Mouse (Mus musculus) fat pad, adult 2 months (tissue): Measurements from ENCODE around the gene Shroom3.

Source experiments
- DNase-seq: peaks from one replicate; pipeline ENCODE4 v3.0.0-alpha.2; 2011; ENCODE audit warnings: low read depth, low spot score; ENCODE audit errors: extremely low read depth

Gene Shroom3

DNA sequence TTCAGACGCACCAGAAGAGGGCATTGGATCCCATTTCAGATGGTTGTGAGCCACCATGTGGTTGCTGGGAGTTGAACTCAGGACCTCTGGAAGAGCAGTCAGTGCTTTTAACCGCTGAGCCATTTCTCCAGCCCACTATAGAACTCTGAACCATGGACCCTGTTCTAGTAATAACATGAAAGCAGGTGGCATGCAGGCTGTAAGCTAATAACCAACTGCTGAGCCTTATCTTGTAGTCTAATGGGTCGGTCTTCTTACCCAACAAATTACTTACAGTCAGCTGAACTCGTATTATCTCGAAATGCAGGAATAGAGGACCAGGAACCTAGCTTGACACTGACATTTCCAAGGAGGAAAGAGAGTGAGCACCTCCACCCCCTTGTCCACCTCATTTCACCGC is 311.1 kb downstream of the Shroom3 start:
- no peak for DNase-seq

GRCm38 (mm10) chr5:92994861-92995260 is 311.6 kb downstream of the Shroom3 start:
- DNase-seq, result no peak

GRCm38 (mm10) chr5:92997428-92998120 is 314.3 kb downstream of the Shroom3 start:
- DNase-seq, result no peak

DNA sequence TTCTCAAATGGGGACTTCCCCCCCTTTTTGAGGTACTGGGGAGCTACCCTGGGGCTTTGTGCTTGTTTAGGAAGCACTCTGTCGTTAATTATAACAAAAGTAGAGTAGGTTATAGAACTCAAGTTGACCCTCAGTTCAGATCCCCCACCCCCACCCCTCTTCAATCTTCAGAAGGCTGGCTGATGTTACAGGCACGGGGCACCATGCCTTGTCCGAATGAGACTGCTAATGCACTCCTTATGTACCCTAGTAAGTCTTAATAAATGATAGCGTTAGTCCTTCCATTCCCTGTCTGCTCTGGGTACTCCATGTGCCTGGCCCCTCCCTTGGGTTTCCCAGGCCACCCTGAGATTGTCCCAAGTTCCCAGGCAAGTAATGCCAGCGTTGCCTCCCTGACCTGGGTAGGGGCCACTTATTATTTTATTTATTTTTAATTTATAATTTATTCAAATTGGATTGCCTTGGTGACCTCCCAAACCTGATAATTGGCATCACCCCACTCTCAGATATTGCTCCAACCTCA is 315.3 kb downstream of the Shroom3 start:
- DNase-seq, result no peak

GRCm38 (mm10) chr5:93000060-93000459 is 316.8 kb downstream of the Shroom3 start:
- no peak for DNase-seq

GRCm38 (mm10) chr5:93000774-93001757 is 317.8 kb downstream of the Shroom3 start:
- DNase-seq, result no peak

DNA sequence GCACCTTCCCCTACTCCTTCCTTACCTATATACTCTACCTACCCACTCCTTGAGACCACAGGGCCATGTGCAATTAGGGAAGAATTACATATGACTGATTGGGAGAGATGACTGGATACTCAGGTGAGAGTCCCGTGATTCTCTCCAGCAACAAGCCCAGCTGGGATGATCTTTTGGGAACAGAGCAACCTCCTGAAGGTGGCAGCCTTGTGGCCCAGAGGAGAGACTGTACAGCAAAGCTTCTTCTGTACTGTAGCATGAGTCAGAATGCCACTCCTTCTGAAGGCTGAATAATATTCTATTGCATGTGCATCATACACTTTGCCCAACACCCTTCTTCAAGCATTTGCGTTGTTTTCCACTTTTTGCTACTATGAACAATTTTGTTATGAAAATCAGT is 319.4 kb downstream of the Shroom3 start:
- no peak for DNase-seq

DNA sequence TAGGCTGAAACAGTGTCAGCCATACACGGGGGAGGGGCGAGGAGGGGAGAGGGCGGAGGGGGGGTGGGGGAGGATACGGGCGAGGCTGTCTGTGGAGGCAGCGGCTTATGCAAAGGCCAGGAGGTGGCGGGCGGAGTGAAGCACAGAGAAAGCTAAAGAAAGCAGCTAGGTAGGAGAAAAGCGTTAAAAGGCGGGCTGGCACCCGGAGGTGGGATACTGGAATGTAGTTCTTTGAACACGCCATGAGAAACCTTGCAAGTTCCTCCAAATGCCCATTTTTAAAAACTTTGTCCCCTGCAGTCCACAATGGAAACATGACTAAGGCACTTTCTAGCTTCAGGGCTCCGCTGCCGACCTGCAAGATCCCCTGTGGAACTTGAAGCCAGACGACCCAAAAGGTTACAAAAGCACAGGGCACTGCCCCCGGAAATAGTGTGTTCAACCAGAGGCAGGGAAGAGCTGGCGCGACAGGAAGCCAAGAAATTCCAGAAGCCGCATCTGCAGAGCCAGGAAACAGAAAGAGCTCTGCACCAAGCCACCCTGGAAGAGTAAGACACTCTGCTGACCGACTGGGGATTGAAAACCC is 322.1 kb downstream of the Shroom3 start:
- no peak for DNase-seq

GRCm38 (mm10) chr5:93005815-93006341 is 322.6 kb downstream of the Shroom3 start:
- DNase-seq, result no peak

DNA sequence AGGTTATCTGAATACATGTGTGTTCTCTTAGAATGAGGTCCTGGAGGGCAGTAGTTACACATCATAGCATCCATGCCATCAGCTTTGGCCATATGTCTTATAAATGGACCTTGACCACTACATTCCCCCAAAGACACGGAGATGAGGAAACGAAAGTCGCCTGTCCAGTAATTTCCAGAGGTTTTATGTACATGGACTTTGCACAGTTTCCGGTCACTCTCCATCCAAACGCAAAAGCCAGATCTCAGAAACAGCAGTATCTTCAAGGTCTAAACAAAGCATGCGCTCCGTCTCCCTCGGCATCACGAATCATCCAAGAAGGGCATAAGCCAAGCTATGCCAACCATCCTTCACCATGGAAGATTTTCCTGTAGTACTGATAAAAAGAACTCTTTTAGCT is 325.0 kb downstream of the Shroom3 start:
- DNase-seq, result no peak
